Mouse (Mus musculus) spleen, adult 2 months (tissue): Measurements from ENCODE around the gene Gtf2f2.

Experiments used
- CTCF ChIP-seq: fragments of 200-500 bp; IDR thresholded peaks from 2 replicates; pipeline ENCODE4 v1.5.1; 2011; ENCODE audit warnings: mild to moderate bottlenecking, inconsistent platforms; ENCODE audit not compliant: insufficient read depth, insufficient read length, insufficient replicate concordance; ENCODE audit errors: extremely low read depth
- POLR2A ChIP-seq: fragments of 200-500 bp; IDR thresholded peaks from 2 replicates; pipeline ENCODE4 v1.6.1; 2011; ENCODE audit warnings: low read depth, low read length, inconsistent platforms

GRCm38 (mm10) chr14:76059441-76059840 lies 48.8 kb upstream of the Gtf2f2 start:
- TF ChIP-seq CTCF (no peak), POLR2A (no peak)
